Mouse (Mus musculus): ENCODE data around the gene Ankdd1a.

The Ankdd1a gene

GRCm38 (mm10) chr9:65519807-65520504, at the start of gene Ankdd1a:
Gene Ankdd1a (minus strand): TSS chr9:65520193.
- no peak for DNase-seq (ENCODE audit: low spot score)

DNA sequence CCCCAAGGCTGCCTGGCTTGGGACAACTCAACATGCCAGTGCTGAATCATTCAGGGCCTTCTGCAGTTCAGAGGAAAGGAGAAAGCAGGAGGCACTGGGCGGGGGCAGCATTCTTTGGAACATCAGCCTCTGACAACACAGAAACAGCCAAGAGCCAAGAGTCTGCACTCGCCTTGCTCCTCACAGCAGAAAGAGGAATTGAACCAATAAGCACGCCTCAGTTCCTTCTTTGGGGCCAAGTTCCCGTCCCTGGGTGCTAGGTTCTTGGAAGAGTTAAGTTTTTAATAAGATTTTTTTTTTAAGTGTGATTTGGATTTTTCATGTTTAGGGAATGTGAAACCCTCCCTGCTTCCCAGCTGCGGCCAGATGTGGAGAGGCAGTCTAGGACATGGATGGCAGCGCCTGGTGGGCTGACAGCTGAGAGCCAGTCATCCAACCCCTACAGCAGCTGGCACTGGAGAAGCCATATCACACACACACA, 49.5 kb upstream of the Ankdd1a start:
- DNase-seq (ENCODE audit: low spot score) = no peak

GRCm38 (mm10) chr9:65568787-65569186, 48.8 kb upstream of the Ankdd1a start:
- no peak for DNase-seq (ENCODE audit: low spot score)

GRCm38 (mm10) chr9:65564698-65565097, 44.7 kb upstream of the Ankdd1a start:
- no peak for DNase-seq (ENCODE audit: low spot score)

DNA sequence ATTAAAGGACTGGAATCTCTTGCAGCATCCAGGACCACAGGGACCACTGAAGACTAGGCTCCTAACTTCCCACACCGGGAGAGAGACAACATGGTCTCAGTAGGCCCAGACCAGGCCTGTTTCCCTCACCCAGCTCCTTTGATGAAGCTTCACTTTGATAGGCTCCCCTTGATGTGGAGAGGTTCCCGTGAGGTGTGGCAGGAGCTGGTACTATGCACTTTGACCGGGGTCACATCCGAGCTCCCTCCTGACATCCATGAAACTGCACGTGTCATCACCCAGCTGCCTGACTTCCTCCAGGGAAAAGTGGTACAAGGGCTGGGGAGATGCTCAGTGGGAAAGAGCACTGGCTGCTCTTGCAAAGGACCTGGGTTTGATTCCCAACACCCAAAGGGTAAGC, 43.1 kb upstream of the Ankdd1a start:
- DNase-seq (ENCODE audit: low spot score) = no peak

- no peak for DNase-seq (ENCODE audit: low spot score)
These were observed 42.1 kb upstream of the Ankdd1a start for GRCm38 (mm10) chr9:65562081-65562506.

GRCm38 (mm10) chr9:65561016-65561415, 41.0 kb upstream of the Ankdd1a start:
- DNase-seq (ENCODE audit: low spot score) = no peak

DNA sequence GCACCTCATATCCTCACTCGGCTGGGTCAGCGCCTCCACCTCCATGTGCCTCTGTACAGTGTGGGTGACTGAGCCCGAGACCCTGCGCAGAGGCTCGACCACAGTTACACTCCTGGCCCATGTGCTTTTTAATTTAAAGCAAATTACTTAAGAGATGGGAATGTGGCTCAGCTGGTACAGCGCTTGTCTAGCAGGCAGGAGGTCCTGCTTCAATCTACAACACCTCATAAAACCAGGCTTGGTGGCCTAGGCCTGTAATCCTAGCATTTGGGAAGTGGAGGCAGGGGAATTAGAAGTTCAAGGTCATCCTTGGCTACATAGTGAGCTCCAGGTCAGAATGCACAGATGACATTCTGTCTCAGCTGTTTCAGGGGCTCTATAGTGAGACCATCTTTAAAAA, 38.8 kb upstream of the Ankdd1a start:
- no peak for DNase-seq (ENCODE audit: low spot score)

DNA sequence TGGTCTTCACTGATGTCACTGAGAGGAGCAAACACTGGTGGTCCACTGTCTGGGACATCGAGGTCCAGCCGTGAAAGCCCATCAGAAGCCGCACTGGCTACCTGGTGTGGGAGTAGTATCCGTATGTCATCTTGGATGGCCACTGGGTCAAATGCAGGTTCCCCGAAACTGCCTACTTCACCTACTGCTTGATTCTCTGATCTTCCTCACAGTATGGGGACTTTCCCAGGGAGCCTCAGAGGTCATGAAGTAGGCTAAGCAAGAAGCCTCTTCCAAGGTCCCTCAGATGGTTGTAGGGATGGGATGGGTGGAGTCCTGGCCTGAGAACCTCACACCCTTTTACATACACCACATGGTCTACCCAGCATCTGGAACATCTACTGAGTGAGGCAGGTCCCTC, 37.0 kb upstream of the Ankdd1a start:
- no peak for DNase-seq (ENCODE audit: low spot score)

DNA sequence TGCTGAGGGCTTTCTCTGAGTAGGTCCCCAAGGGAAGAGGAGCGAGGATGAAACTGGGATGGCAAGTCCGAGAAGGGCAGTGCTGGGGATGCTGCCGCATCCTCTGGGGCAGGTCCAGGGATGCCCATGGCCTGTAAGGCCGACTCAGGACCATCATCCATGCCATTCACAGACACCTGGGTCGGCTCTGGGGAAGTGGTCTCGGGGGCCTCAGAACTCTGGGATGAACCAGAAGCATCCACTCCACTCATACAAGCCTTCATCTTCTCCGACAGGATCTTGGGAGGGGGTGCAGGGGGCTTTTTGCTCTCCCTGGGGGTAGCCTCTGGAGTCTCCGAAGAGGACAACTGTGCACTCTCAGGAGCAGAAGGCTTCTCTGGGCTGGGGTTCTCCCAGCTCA, 36.4 kb upstream of the Ankdd1a start:
- no peak for DNase-seq (ENCODE audit: low spot score)

GRCm38 (mm10) chr9:65555621-65556020, 35.6 kb upstream of the Ankdd1a start:
- no peak for DNase-seq (ENCODE audit: low spot score)

- no peak for DNase-seq (ENCODE audit: low spot score)
These were observed 35.0 kb upstream of the Ankdd1a start for GRCm38 (mm10) chr9:65555001-65555405.

- no peak for DNase-seq (ENCODE audit: low spot score)
These were observed 32.7 kb upstream of the Ankdd1a start for GRCm38 (mm10) chr9:65552711-65553110.

- DNase-seq (ENCODE audit: low spot score) = no peak
These were observed 32.1 kb upstream of the Ankdd1a start for GRCm38 (mm10) chr9:65552141-65552540.

DNA sequence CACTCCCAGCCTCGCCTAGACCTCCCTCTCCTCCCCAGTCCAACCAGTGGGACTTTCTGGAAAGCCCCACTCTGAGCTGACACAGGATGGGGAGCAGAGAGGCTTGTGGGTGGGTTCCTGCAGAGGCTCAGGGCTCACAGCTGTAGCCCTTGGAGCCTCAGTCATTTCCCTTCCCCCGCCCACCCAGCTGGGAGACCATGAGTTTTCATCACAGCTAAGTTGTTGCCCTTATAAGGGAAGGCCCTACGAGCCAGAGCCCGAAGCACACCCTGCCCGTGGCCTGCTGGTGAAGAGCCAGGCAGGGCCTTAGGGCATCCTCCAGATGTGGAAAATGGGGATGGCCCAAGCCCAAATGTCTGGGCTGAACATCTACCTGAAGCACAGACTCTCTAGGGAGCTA, 31.0 kb upstream of the Ankdd1a start:
- no peak for DNase-seq (ENCODE audit: low spot score)

DNA sequence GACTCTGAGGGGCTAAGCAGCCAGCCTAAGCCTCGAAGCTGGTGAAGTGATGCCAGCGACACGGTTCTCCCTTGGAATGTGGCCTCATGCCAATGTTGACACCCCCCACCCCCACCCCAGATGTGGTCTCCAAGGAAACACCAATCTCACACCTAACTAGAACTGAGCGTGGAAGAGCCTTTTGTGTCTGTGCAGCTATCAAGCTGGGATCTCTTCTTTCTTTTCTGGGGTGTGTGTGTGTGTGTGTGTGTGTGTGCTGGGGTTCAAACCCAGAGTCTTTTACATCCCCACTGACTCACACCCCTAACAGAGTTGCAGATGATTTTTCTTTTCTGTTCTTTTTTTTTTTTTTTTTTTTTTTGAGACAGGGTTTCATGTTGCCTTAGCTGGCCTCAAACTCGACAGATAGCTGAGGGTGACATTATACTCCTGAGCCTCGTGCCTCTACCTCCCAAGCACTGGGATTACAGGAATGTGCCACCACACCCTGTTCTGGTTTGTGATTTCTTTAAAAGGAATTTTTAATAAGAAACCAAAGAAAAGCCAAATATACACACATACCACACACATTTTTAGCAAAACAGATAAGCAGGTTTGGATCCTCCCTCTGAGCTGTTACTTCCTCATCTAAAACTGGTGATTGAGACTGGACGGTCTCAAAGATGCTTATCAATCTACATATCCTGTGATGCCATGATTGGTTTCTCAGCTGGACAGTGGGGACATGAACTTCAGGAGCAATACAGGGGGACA, 30.3 kb upstream of the Ankdd1a start:
- no peak for DNase-seq (ENCODE audit: low spot score)

GRCm38 (mm10) chr9:65549643-65550042, 29.6 kb upstream of the Ankdd1a start:
- no peak for DNase-seq (ENCODE audit: low spot score)

- DNase-seq (ENCODE audit: low spot score) = no peak
These were observed 29.1 kb upstream of the Ankdd1a start for GRCm38 (mm10) chr9:65549139-65549538.

DNA sequence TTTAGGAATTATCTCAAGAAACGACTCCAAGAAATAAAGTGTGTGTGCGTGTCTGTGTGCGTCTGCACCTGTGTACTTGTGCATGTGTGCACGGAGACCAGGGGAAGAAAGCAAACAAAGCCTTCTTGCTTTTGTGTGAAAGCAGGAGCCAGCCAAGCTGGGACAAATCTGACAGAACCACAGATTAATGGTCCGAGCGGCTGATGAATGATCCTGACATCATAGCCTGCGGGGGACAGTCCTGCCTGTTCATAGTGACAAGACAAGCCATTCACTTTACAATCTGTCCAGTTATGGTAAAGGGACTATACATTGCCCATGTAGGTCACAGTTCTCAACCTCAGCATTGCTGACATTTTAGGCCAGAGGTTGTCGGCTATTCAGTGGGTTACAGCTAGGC, 28.3 kb upstream of the Ankdd1a start:
- no peak for DNase-seq (ENCODE audit: low spot score)

DNA sequence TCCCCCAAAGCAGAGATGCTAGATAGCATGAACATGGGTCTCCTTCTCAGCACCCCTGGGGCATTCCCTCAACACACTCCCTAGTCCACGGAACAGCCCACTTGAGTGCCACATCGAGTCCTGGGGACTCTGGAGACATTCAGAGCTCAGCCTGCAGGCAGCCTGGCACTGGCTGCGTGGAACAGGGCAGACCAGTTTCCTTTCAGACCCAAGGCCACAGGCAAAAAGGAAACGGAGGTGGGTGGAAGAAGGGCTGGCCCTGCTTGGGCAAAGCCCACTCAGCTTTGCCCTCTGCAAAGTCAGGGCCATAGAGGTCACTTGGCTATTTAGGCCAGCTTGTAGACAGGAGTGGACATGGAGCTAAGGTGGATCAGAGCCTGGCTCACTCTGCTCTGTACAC, 27.9 kb upstream of the Ankdd1a start:
- DNase-seq (ENCODE audit: low spot score) = no peak

DNA sequence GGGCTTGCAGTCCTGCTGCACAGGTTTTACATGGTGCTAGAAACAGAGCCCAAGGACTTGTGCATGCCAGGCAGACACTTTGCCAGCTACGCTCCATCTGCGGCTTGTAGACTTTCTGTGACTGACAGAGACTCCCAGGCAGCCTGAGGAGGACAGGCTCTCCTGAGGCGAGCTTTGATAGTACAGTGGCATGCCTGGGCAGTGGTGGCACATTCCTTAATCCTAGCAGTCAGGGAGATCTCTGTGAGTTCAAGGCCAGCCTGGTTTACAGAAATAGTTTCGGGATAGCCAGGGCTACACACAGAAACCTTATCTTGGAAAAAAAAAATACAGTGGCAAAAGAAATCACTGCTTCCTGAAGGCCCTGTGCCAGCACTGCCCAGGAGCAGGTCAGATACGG, 27.1 kb upstream of the Ankdd1a start:
- no peak for DNase-seq (ENCODE audit: low spot score)

DNA sequence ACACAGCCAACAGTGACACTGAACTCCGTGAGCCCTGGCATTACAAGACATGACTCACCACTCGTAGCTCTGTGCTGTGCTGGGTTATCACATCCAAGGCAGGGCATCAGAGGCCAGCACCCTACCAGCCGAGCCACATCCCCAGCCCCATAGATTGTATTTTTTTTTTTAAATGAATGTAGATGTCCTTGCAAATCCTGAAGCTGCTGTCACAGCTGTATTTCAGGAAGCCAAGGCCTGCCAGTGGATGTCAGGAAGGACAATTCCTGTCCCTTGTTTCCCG, 26.4 kb upstream of the Ankdd1a start:
- DNase-seq (ENCODE audit: low spot score) = no peak

DNA sequence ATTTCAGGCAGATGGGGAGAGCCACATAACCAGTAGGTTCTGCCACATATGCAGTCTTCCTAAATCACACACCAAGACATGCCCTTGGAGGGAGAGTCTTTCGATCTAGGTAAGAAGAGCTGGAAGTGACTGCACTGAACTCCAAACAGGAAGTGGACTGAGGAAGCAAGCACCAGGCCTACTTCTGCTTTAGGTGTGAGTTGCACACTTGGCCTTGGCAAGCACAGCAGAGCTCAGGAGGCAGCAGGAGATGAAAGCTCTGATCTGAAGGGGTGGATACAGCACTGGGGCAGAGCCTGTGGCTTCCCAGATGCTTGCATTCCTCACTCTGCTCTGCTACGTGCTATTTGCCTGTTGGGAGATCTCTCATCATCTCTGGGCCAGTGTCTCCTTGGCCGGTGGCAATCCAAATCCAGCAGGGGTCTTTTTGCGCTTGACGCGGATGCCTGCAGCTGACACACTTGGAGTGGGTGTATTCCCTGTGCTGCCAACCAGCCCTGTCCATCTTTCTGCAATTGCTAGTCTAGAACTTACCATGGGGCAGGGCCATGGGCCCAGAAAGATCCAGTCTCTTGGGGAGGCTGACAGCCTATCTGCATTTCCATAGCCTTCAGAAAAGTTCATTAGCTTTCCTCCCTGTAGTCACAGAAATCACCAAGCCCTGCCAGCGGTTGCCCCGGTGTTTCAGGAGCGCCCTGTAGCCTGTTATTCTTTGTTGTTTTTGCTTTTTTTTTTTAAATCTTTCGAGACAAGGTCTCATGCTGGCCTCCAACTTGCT, 25.8 kb upstream of the Ankdd1a start:
- DNase-seq (ENCODE audit: low spot score) = no peak
